Mouse (Mus musculus) liver, adult 2 months (tissue): ENCODE results near the gene Pex5l. TPM values are rescaled to one million over a fixed set of nuclear protein-coding genes. Genes with fewer than 3 reads are reported as not detected.

Experiments used
- DNase-seq: peaks from one replicate; pipeline ENCODE4 v3.0.0-alpha.2; 2011; ENCODE audit warnings: low read depth, low spot score; ENCODE audit errors: extremely low read depth
- H3K27ac ChIP-seq: fragments of 200-500 bp; replicated peaks from 2 replicates; pipeline ENCODE4 v1.5.1; 2012; ENCODE audit warnings: low read depth, mild to moderate bottlenecking, control low read depth, inconsistent platforms, low read length; ENCODE audit not compliant: insufficient read depth
- H3K27me3 ChIP-seq: fragments of 200-500 bp; 2 replicates; pipeline ENCODE4 v1.6.1; 2012; ENCODE audit warnings: mild to moderate bottlenecking, moderate library complexity, low read length, inconsistent platforms; ENCODE audit not compliant: control insufficient read depth, insufficient read depth
- H3K36me3 ChIP-seq: fragments of 200-500 bp; 2 replicates; pipeline ENCODE4 v1.6.1; 2012; ENCODE audit warnings: low read length, inconsistent platforms; ENCODE audit not compliant: control insufficient read depth, insufficient read depth
- H3K4me1 ChIP-seq: fragments of 200-500 bp; 2 replicates; pipeline ENCODE4 v1.6.1; 2011; ENCODE audit warnings: low read length; ENCODE audit not compliant: control insufficient read depth, insufficient read depth
- H3K4me3 ChIP-seq: fragments of 200-500 bp; 2 replicates; pipeline ENCODE4 v1.5.1; 2011; ENCODE audit warnings: low read depth, mild to moderate bottlenecking, control low read depth, low read length, moderate library complexity; ENCODE audit not compliant: insufficient read depth
- H3K79me2 ChIP-seq: fragments of 200-500 bp; 2 replicates; pipeline ENCODE4 v1.6.1; 2012; ENCODE audit warnings: inconsistent platforms, mild to moderate bottlenecking, low read length, moderate library complexity; ENCODE audit not compliant: control insufficient read depth, insufficient read depth
- H3K9ac ChIP-seq: fragments of 200-500 bp; 2 replicates; pipeline ENCODE4 v1.6.1; 2012; ENCODE audit warnings: low read depth, mild to moderate bottlenecking, control low read depth, inconsistent platforms, low read length
- CTCF ChIP-seq: fragments of 200-500 bp; IDR thresholded peaks from 2 replicates; pipeline ENCODE4 v1.5.1; 2011; ENCODE audit warnings: low read depth, low read length, control low read depth
- POLR2A ChIP-seq: fragments of 200-500 bp; IDR thresholded peaks from 2 replicates; pipeline ENCODE4 v1.6.1; 2011; ENCODE audit warnings: low read length, control low read depth; ENCODE audit not compliant: insufficient read depth; ENCODE audit errors: extremely low read depth
- WGBS: fragments of 180-500 bp; shearing (Covaris S2); methylation state at CpG from one replicate; pipeline ENCODE4 v1.1.7; 2018; 5-methylcytosine and 5-hydroxymethylcytosine counted together
- polyA plus RNA-seq: library from polyadenylated mRNA; depleted of rRNA; stranded (reverse); fragments of >200 nt; gene quantifications from 2 replicates; pipeline ENCODE4 v1.2.3, GENCODE M21; 2012
- total RNA-seq: library from RNA; depleted of rRNA; stranded (reverse); fragments of >200 nt; gene quantifications from 2 replicates; pipeline ENCODE4 v1.2.3, GENCODE M21; 2014

Pex5l gene
- total and polyA plus RNA-seq, 2 experiments: 0.05 to 0.09 TPM

- Histone ChIP-seq H3K9ac (no peak overlapping the region), H3K4me1 (no peaks in the 10 kb centered on the region), H3K4me3 (no peak overlapping the region), H3K79me2 (no peaks in the 10 kb centered on the region), H3K27ac (no peak overlapping the region), H3K27me3 (no peaks in the 10 kb centered on the region), H3K36me3 (no peaks in the 10 kb centered on the region)
- no peak for TF ChIP-seq CTCF
- TF ChIP-seq POLR2A: no peak
- DNase-seq: no peak
- WGBS: 84% methylated on average over 5 of the region's 5 CpGs
These were observed 18.3 kb downstream of the Pex5l start for GRCm38 (mm10) chr3:33124796-33125195.

- WGBS: 85% methylated on average over 2 of the region's 2 CpGs
- Histone ChIP-seq H3K36me3 (no peaks in the 10 kb centered on the region), H3K79me2 (no peaks in the 10 kb centered on the region), H3K4me1 (no peaks in the 10 kb centered on the region), H3K27me3 (no peaks in the 10 kb centered on the region), H3K9ac (no peak overlapping the region), H3K4me3 (no peak overlapping the region), H3K27ac (no peak overlapping the region)
- DNase-seq: no peak
- TF ChIP-seq POLR2A (no peak), CTCF (no peak)
These were observed 37.3 kb downstream of the Pex5l start for GRCm38 (mm10) chr3:33105785-33106184.

DNA sequence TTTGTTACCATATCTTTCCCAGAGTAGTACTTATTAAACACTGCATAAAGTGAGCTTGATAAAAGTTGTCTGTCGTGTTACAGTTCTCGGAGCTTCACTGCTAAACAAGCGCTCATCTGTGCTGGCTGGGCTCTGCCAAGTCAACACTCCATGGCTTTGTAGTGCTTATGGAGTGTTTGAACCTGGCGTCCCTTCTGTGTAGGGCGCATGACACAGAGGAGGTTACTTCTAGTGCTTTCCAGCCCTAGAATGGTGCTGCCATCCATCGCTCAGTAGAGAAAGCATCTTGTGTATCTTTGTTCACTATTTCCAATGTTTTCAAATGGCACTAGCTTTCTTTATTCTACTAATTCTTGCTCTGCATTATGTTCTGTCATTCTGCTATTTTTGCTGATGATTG, 39.5 kb downstream of the Pex5l start:
- no peak overlapping the region for H3K27ac ChIP-seq
- 86% methylated on average over 6 of the region's 6 CpGs for WGBS
- TF ChIP-seq CTCF (no peak), POLR2A (no peak)

GRCm38 (mm10) chr3:33098550-33099295, 44.3 kb downstream of the Pex5l start:
- no peak for DNase-seq
- Histone ChIP-seq H3K36me3 (no peaks in the 10 kb centered on the region), H3K27ac (no peak overlapping the region), H3K4me1 (no peaks in the 10 kb centered on the region), H3K9ac (no peak overlapping the region), H3K4me3 (no peak overlapping the region), H3K79me2 (no peaks in the 10 kb centered on the region), H3K27me3 (no peaks in the 10 kb centered on the region)
- TF ChIP-seq POLR2A (no peak), CTCF (no peak)
- 78% methylated on average over 9 of the region's 9 CpGs for WGBS

More for the DNA sequence above, 39.5 kb downstream of the Pex5l start:
- no peak overlapping the region for H3K4me3 ChIP-seq
- H3K9ac ChIP-seq: no peak overlapping the region
- H3K79me2 ChIP-seq: no peaks in the 10 kb centered on the region
- H3K36me3 ChIP-seq: no peaks in the 10 kb centered on the region
- no peaks in the 10 kb centered on the region for H3K4me1 ChIP-seq
- DNase-seq: no peak
- no peaks in the 10 kb centered on the region for H3K27me3 ChIP-seq

GRCm38 (mm10) chr3:33093646-33094045, 49.4 kb downstream of the Pex5l start:
- WGBS: 68% methylated on average over 6 of the region's 6 CpGs
- Histone ChIP-seq H3K27me3 (no peaks in the 10 kb centered on the region), H3K36me3 (no peaks in the 10 kb centered on the region), H3K4me3 (no peak overlapping the region), H3K4me1 (no peaks in the 10 kb centered on the region), H3K27ac (no peak overlapping the region), H3K9ac (no peak overlapping the region), H3K79me2 (no peaks in the 10 kb centered on the region)
- no peak for DNase-seq
- no peak for TF ChIP-seq POLR2A
- no peak for TF ChIP-seq CTCF

GRCm38 (mm10) chr3:33090001-33090400, 53.0 kb downstream of the Pex5l start:
- TF ChIP-seq CTCF: no peak
- no peak for TF ChIP-seq POLR2A
- Histone ChIP-seq H3K27ac (no peak overlapping the region), H3K4me1 (no peaks in the 10 kb centered on the region), H3K36me3 (no peaks in the 10 kb centered on the region), H3K4me3 (no peak overlapping the region), H3K79me2 (no peaks in the 10 kb centered on the region), H3K9ac (no peak overlapping the region), H3K27me3 (no peaks in the 10 kb centered on the region)
- WGBS: 37% methylated on average over 9 of the region's 9 CpGs
- no peak for DNase-seq
